In the genomic region with DNA sequence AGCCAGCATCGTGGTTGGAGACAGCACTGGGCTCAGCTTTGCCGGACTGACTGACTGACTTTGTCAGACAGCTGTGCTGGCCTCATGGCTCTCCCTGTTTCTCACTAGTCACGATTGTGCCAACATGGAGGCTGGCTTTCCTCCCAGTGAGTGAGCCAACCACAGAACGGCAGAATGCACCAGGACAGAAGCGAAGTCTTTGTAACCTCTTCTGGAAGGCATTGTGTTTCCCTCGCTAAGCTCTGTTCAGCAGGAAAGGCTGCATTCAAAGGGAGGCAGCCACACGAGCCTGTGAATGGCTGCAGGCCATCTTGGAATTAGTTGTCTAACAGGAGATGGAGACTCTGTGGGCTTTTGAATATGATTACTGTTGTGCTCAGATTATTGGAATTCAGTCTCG, we compare ENCODE assay signal across 16 mouse cellular contexts.
DNase-seq lines count a peak whose midpoint lies in the region; ATAC-seq and TF ChIP-seq lines count a peak whose summit lies in the region.
"Had no signal": no experiment of that assay in that cellular context is flagged by ENCODE, and none has a peak within 500 bp of the region (broad histone marks: within the 10 kb centered on the region; RNA-seq: fewer than 3 reads in every experiment).

No protein-coding gene starts in this region.

- no peak for TF ChIP-seq EP300 in lung, postnatal 0 days (IDR thresholded peaks at IDR 0.05)

- peak; percentile 45 for DNase-seq in gastrocnemius, postnatal 14 days
- DNase-seq in gastrocnemius, adult 18-20 months (ENCODE audit: low spot score), result no peak
- peak; percentile 93 for DNase-seq in Muller cell, postnatal 12 days (ENCODE audit: inconsistent ontology term)
- peak; percentile 66 for DNase-seq in brain, adult 2 months (ENCODE audit: low read depth, low spot score)
- DNase-seq in layer of hippocampus, postnatal 14 days (ENCODE audit: low spot score in 2 of 2), result peak; percentile 36 to 42
- no peak for DNase-seq in testis, postnatal 10 days (ENCODE audit: low spot score)
- no peak for DNase-seq in lung, postnatal 0 days (ENCODE audit: low spot score)
- DNase-seq: cerebellum, adult 9-11 months; kidney, adult 8-10 months; right cerebral cortex, adult 18-20 months had no signal

- H3K36me3 ChIP-seq in lung, postnatal 0 days (ENCODE audit: insufficient read depth, low read length), result no peaks in the 10 kb centered on the region
- H3K36me3 ChIP-seq: embryonic facial prominence, embryonic 12.5 days; midbrain, embryonic 12.5 days; neural tube, embryonic 13.5 days had no signal

- H3K27me3 ChIP-seq in lung, postnatal 0 days (replicated peaks; ENCODE audit: insufficient read depth, low read length), result no peaks in the 10 kb centered on the region
- H3K27me3 ChIP-seq: embryonic facial prominence, embryonic 12.5 days had no signal

- no peak for TF ChIP-seq CTCF in lung, postnatal 0 days (IDR thresholded peaks at IDR 0.05)

- 77% methylated on average over 8 of the region's 8 CpGs for WGBS in lung, postnatal 0 days

- H3K9me3 ChIP-seq in lung, postnatal 0 days (ENCODE audit: low read length), result no peaks in the 10 kb centered on the region
- H3K9me3 ChIP-seq: embryonic facial prominence, embryonic 12.5 days; midbrain, embryonic 12.5 days; neural tube, embryonic 13.5 days had no signal

- ATAC-seq in megakaryocyte progenitor cell, adult 5-6 weeks (replicated peaks; ENCODE audit: poor library complexity), result no peak
- no peak for ATAC-seq in lung, postnatal 0 days
- ATAC-seq: CD4-positive, CD25-positive, alpha-beta regulatory T cell, adult 4 months had no signal

- H3K4me3 ChIP-seq in lung, postnatal 0 days (ENCODE audit: low read depth, low read length), result no peak overlapping the region
- H3K4me3 ChIP-seq: embryonic facial prominence, embryonic 12.5 days; midbrain, embryonic 12.5 days; neural tube, embryonic 13.5 days had no signal

- intact Hi-C loops in gastrocnemius, postnatal 14 days (cut with DNase I; ENCODE audit: low total_unique reads), result no loop called here

- H3K4me1 ChIP-seq in lung, postnatal 0 days (ENCODE audit: insufficient read depth, low read depth, low read length), result no peaks in the 10 kb centered on the region
- H3K4me1 ChIP-seq: embryonic facial prominence, embryonic 12.5 days; neural tube, embryonic 13.5 days had no signal

- H3K4me2 ChIP-seq in lung, postnatal 0 days (replicated peaks; ENCODE audit: low read depth, low read length), result no peak overlapping the region
- H3K4me2 ChIP-seq: embryonic facial prominence, embryonic 12.5 days; liver, embryonic 11.5 days; midbrain, embryonic 12.5 days; neural tube, embryonic 13.5 days had no signal

- no peak overlapping the region for H3K27ac ChIP-seq in lung, postnatal 0 days (ENCODE audit: low read length)
- H3K27ac ChIP-seq: embryonic facial prominence, embryonic 12.5 days; midbrain, embryonic 12.5 days; neural tube, embryonic 13.5 days had no signal

- no peak overlapping the region for H3K9ac ChIP-seq in lung, postnatal 0 days (replicated peaks; ENCODE audit: low read depth)
- H3K9ac ChIP-seq: embryonic facial prominence, embryonic 12.5 days; midbrain, embryonic 12.5 days; neural tube, embryonic 13.5 days had no signal

Comparison
In these comparisons a context has a peak if more than half of its experiments do, and no peak if none do; other contexts are left out.
1. DNase-seq: peak in gastrocnemius, postnatal 14 days (single experiment), Muller cell, postnatal 12 days (single experiment), brain, adult 2 months (single experiment) and layer of hippocampus, postnatal 14 days (2 of 2); none in gastrocnemius, adult 18-20 months (single experiment), testis, postnatal 10 days (single experiment) and lung, postnatal 0 days (single experiment).